Mouse (Mus musculus) right cerebral cortex, postnatal 25 days (tissue): ENCODE measurements around the gene Wrnip1.
"Not testable (repeated sequence)": the region's sequence is repeated elsewhere in the genome, so short reads cannot be mapped to it uniquely, and the experiment has no call there.

Experiments used
- DNase-seq: peaks from one replicate; pipeline ENCODE4 v3.0.0; 2022

Gene Wrnip1

GRCm38 (mm10) chr13:32853073-32853472 lies 51.2 kb downstream of the Wrnip1 start:
- no peak for DNase-seq

- DNase-seq, result no peak
Observed at GRCm38 (mm10) chr13:32860821-32861220, 59.0 kb downstream of the Wrnip1 start.

- no peak for DNase-seq
Observed at GRCm38 (mm10) chr13:32863456-32863855, 61.6 kb downstream of the Wrnip1 start.

- not testable (repeated sequence) for DNase-seq
Observed at GRCm38 (mm10) chr13:32864529-32864928, 62.7 kb downstream of the Wrnip1 start.

- no peak for DNase-seq
Observed at GRCm38 (mm10) chr13:32865591-32865990, 63.8 kb downstream of the Wrnip1 start.

GRCm38 (mm10) chr13:32866484-32866883 lies 64.6 kb downstream of the Wrnip1 start:
- peak; percentile 75 for DNase-seq

- no peak for DNase-seq
Observed at GRCm38 (mm10) chr13:32867030-32867429, 65.2 kb downstream of the Wrnip1 start.

GRCm38 (mm10) chr13:32868233-32868632 lies 66.4 kb downstream of the Wrnip1 start:
- DNase-seq, result not testable (repeated sequence)

GRCm38 (mm10) chr13:32868843-32869242 lies 67.0 kb downstream of the Wrnip1 start:
- no peak for DNase-seq
